Mouse (Mus musculus): ENCODE results near the gene Gm38392.

Gene Gm38392

DNA sequence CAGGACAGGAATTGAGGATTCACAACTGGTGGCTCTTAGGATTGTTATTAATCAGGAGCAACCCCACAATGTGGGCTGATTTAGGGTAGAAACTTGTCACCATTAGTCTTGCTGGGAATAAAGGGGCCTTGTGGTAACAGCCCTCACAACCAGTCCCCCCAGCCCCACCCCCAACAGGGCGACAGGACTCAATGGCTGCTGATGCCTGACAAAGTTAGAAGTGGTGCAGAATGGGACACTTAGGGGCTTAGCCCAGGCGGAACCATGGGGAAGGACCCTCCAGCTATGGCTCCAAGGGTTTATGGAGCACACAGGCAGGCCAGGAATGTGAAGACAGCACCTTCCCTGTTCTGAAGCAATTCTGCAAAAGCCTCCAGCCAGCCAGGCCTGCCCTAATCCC lies 51.4 kb downstream of the Gm38392 start:
- DNase-seq (ENCODE audit: low read depth) = no peak

- DNase-seq (ENCODE audit: low read depth) = no peak
Observed at GRCm38 (mm10) chr3:88235216-88235615, 51.8 kb downstream of the Gm38392 start.

DNA sequence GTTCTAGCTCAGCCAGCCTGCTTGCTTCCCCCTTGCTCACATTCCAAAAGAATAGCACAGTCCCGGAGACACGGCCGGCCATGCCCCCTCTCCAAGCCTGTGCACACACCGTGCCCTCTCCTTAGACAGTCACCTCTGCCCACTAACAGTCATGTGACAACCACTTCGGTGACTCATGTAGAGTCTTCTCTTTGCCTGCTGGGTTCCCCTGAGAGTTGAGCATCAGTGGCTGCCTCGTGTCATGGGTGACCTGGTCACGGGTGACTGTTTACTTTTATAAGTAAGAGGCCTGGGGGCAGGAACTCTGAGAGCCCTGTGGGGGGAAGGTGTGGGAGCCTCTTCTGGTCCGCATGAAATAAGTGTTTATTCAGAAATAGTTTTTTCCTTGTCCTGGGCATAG lies 53.0 kb downstream of the Gm38392 start:
- DNase-seq (ENCODE audit: low read depth) = no peak

- DNase-seq (ENCODE audit: low read depth) = no peak
Observed at GRCm38 (mm10) chr3:88232851-88233649, 54.0 kb downstream of the Gm38392 start.

- DNase-seq (ENCODE audit: low read depth) = no peak
Observed at GRCm38 (mm10) chr3:88232301-88232702, 54.7 kb downstream of the Gm38392 start.

GRCm38 (mm10) chr3:88231061-88231641 lies 55.9 kb downstream of the Gm38392 start:
- no peak for DNase-seq (ENCODE audit: low read depth)

DNA sequence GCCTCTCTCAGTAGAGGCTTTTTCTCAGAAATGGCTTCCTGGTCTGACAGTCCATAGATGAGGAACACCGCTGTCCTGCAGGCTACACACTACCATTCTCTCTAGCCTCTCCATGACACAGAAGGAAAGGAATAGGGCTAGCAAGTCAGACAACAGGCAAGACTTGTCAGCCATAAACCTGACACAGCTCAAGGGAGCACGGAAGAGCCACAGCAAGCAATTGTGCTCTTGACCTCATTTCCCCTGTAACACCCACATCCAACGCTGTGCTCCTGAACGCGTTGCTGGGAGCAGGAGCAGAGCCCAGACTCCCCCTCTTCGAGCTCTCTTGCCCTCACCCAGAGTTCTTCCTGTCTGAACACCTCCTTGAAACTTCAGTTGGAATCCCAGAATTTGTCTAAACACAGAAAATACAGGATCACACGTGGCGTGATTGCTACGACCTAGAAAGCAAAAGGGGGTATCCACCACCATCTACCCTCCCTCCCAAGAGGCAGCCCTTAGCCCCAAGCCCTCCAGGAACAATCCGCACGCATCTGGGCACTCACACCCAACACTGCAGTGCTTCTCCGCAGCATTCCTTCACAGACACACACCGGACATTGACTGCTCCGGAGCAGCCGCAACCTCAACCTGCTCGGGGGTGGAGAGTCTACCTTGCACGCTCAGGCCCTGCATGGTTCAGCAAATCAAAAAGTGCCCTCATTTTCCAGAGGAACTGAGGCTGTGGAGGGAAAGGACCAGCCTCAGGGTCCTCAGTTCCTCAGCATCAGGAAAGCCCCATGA lies 56.6 kb downstream of the Gm38392 start:
- DNase-seq (ENCODE audit: low read depth) = no peak

DNA sequence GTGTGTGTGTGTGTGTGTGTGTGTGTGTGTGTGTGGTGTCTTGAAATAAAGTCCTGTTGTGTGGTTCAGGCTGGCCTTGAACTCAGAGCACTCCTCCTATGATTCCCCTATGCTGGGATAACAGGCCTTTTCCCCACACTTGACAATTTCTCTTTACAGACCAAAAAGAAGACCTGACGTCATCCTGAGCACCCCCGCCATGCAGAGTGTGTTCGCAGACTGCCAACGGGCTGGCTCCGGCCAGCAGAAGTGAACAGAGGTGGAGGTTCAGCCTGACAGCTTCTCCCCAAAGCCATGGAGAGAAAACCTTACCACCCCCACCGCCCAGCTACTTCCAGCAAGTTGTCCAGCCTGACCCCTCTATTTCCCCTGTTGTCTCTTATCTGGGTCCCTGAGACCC lies 57.5 kb downstream of the Gm38392 start:
- no peak for DNase-seq (ENCODE audit: low read depth)

DNA sequence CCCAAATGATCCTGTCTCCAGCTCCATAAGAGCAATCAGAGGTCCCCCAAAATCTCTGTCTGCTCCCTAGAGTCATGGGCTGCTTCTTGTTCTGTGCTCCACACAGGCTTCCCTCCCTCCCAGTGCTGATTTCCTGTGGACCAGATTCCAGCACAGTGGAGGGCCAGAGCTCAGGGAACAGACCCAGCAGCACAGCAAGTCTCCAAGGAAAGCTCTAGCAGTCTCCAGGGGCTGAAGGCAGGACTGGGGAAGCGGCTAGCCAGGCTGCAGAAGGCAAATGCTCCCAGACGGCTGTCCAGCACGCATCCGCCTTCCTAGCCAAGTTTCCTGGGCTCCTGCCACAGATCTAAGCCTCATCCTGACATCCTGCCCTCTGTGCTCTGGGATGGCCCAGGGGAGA lies 58.1 kb downstream of the Gm38392 start:
- no peak for DNase-seq (ENCODE audit: low read depth)

GRCm38 (mm10) chr3:88227976-88228375 lies 59.0 kb downstream of the Gm38392 start:
- no peak for DNase-seq (ENCODE audit: low read depth)

- DNase-seq (ENCODE audit: low read depth) = no peak
Observed at GRCm38 (mm10) chr3:88227260-88227659, 59.8 kb downstream of the Gm38392 start.

DNA sequence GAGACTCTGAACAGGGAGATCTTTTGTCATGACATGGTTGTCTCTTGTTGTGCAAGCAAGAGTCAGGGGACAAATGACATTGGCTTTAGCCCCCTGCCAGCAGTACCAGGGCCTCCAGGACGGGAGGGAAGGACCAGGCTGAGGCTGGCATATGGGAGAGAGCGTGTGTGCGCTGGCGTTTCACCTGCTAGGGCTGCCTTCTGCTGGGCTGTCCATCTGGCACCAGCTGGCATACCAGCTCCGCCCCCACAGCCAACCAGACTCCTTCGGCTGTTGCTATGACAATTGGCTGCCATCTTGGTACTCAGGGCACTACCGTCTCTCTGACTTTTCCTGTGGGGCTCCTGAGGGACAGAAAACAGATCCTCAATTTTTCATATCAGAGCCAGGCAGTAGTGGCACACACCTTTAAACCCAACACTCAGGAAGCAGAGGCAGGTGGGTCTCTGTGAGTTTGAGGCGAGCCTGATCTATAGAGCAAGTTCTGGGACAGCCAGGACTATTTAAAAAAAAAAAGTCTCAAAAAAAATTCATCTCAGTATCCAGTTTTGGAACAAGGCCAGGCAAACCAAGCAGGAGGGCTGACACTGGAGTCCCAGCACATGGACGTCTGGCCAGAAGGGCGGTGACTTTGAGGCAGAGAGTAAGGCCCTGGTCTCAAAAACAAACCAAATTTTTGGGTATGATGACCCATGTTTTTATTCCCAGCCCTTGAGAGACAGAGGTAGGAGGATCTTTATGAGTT lies 60.7 kb downstream of the Gm38392 start:
- DNase-seq (ENCODE audit: low read depth) = no peak

GRCm38 (mm10) chr3:88224929-88225328 lies 62.1 kb downstream of the Gm38392 start:
- no peak for DNase-seq (ENCODE audit: low read depth)

DNA sequence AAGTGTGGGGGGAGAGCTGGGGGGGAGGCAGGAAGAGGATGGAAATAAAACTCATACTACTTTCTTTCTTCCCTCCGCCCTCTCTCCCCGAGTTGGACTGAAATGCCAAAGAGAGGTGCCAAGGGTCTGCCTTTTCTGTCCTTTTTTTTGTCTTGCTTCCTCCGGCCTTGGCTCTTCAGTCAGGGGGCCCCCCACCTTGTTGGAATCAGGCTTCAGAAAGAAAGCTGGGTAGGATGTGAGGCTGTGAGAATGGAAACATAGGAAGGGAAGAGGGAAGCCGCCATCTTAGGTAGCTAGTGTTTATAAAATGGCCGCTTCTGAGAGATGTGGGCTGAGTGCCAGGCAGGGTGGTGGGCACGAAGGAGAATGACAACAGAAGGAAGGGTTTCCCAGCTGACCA lies 64.6 kb downstream of the Gm38392 start:
- DNase-seq (ENCODE audit: low read depth) = no peak

DNA sequence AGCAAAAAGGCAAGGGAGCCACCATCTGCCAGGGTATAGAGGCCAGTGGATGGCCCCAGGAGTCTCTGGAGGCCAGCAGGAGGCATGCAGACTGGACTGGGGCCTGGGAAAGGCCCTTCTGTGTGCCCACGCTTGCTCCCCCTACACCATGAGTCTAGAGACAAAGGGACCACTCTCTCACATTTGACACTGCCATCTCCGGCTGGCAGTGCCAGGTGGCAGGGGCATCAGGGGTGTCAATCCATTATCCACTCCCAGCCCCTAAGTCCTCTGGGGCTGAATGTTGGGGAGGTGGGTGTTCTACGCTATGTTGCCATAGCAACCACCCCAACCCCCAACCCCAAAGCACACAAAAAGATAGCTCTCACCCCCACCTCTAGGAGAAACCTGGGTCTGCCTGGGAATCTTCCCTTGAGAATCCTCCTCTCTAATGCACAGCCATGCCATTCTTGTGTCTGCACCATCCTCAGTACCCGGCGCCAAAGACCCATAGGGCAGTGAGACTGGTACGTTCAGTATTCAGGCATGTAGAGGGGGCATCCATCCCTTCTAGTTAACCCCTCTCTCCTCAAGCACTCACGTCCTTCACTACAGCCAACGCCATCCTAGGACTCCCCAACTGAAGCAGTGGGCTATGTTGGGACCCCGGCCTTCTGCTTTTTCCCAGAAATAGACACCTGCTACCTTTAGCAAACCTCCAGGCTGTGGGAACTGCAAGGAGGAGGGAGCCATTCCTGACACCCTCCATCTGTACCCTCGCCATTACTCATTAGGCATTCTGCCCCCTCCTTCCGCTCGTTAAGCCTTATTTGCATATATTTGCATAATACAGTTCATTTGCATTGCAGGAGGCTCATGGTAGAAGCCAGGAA lies 65.3 kb downstream of the Gm38392 start:
- DNase-seq (ENCODE audit: low read depth) = no peak

DNA sequence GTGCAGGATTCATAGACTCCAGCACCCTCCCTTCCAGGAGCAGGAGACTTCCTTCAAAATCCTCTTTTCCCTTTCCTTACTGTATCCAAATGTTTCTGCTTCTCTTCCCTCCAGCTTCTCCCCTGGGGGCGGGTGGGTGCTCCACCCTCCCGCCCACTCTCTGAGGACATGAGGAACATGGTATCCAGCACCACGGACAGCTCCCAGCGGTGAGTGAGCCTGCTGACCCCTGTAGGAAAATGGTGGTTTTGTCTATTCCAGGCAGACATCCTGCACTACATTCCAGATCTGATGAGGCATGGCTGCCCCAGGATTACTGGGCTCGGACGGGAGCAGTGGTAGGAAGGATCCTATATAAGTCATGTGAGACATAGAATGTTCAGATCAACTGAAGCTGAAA lies 66.2 kb downstream of the Gm38392 start:
- DNase-seq (ENCODE audit: low read depth) = peak; percentile 66

DNA sequence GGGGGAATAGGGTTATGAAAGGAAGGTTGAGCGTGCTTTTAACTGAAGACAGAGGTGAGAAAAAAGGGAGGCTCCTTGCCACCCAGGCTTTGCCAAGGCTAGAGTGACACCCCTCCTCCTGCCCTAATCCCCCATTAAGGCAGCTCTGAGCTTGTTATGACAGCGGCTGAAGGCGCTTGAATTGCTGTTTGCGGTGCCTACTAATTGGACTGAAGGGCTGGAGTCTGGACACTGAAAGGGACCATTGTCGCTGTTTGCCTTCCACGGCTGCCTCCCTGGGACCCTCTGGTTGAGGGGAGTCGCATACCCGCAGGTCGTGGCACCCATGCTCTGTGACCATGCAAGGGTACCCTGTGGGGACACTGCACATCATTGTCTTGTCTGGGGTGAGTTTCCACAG lies 67.1 kb downstream of the Gm38392 start:
- no peak for DNase-seq (ENCODE audit: low read depth)

DNA sequence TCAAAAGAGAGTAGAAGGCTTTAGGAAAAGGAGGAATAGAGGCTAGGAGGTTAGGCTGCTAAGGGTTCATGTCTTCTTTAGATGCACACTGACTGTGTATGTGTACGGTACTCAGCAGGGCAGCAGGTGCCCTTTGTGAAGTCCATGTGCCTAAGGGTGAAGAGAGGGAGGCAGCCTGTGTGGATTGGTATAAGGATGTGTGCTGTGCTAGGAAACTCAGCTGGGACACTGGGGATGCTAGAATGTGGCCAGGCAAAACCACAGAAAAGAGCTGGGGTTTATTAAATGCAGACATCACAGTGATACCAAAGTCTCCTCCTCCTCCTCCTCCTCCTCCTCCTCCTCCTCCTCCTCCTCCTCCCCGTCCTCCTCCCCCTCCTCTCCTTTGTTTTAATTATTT lies 69.3 kb downstream of the Gm38392 start:
- no peak for DNase-seq (ENCODE audit: low read depth)

- DNase-seq (ENCODE audit: low read depth) = no peak
Observed at GRCm38 (mm10) chr3:88216534-88217326, 70.3 kb downstream of the Gm38392 start.

- no peak for DNase-seq (ENCODE audit: low read depth)
Observed at GRCm38 (mm10) chr3:88216116-88216515, 70.9 kb downstream of the Gm38392 start.
